Mouse (Mus musculus): Measurements from ENCODE around the gene Irs2.

Gene Irs2

GRCm38 (mm10) chr8:11008379-11008775 is at the start of gene Irs2:
TSS of gene Irs2 (minus strand) at chr8:11008458.
- no peak for DNase-seq

DNA sequence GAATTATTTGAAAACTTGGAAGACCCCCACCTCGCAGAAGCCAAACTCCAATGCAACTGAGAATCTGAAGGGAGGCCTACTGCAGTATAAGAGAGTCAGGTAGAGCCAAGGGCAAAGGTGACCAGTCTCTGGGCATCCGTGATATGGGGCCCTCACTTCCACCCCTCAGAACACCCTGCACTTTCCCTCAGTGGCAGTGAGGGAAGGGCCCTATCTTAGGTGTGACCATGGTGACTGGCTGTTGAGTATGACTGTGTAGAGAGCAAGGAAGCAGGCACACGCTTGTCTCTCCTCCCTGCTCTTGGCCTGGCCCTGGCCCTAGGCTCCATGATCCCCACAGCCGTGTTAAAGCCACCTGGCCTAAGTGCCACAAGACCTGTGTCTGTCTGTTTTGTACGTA is 48.4 kb upstream of the Irs2 start:
- no peak for DNase-seq

DNA sequence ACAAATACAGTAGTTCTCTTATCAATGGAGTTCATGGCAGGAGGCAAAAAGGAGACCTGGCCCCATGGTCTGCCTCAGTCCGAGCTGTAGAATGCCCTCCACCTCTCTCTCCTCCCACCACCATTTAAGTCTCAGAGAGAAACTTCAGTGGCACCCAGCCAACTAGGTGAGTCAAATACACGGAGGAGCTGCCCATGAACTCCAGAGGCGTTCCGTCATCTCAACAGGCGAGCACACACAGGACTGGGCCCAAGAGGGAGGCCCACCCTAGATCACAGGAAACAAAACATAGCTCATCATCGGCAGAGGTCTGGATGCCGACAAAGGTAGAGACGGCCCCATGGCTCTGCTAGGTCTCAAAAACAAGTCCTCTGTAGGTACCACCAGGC is 47.9 kb upstream of the Irs2 start:
- DNase-seq, result no peak

DNA sequence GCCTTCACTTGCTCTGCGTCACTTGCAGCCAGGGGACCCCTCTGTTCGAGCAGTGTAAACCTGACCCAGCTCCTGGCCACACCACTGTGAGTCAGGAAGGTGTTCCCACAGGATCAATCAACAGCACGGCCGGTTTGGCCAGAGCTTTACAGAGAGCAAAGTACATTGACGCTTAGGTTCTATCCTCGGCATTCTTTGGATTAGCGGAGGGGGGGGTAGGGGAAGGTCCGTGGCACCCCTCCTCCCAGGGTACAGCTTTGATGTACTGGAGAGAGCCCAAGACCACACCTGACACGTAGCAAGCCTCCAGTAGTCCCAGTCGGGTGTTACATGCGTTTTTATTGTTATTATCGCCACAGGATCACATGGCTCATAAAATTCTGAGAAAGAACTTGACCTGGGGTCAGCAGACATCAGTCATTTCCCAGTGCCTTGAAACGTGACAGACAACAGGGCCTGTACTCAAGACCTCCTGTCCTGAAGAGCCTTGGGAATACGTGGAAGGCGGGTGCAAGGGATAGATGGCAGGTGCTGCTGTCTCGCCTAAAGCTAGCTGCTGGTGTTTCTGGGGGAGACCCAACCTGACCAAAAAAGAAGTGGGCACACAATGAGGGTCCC is 47.4 kb upstream of the Irs2 start:
- DNase-seq, result peak; percentile 15 to 31

DNA sequence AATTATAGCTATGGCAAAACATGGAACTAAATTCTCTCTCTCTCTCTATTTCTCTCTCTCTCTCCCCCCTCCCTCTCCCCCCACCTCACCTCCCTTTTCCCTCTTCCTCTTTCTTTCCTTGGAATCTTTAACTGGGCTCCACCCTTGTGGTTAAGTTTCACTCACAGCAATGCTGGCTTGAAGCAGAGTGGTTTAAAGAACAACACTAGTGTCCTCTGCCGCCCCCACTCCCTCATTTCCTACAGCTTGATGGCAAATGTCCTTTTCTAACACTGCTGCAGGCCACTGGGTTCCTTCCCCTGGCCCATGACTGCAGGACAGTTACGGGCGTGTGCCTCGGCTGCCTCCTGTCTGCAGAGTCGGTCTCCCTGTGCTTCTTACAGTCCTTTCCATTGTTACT is 41.6 kb upstream of the Irs2 start:
- no peak for DNase-seq

DNA sequence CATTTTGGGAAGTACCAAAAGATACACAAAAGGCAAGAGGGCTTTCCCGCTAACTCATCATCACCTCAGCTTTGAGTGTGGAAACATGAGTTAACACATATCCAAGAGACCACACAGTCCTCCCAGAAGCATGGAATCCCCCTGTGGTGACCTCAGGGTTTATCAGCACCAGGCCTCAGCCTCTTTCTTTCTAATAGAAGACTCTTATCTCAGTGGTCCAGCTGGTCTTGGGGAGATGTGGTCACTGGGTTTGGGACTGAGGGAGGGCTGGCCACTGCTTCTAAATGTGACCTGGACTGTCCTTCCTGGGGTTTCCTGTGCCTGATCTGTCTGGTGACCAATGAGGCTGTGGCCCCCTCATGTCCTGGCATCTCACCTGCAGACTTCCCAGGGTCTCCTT is 39.6 kb upstream of the Irs2 start:
- no peak for DNase-seq

- no peak for DNase-seq
Measured at GRCm38 (mm10) chr8:11044660-11045059, 36.4 kb upstream of the Irs2 start.

DNA sequence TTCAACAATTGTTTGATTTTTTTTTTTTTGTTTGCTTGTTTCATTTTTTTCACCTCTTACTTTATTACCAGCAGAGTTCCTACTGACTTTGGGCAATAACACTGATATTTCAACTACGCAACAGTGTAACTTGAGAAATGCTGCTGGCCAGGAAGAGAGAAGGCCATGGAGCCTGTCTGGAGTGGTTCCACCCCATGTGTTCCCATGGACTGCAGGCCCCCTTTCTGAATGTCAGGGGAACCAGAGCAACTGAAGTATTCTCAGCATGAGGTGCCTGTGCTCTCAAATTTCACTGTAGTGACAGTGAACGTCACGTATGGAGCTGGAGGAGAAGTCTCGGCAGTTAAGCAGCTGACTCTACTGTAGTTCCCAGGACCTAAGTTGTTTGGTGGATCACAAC is 35.3 kb upstream of the Irs2 start:
- DNase-seq, result no peak

- no peak for DNase-seq
Measured at GRCm38 (mm10) chr8:11042872-11043587, 34.8 kb upstream of the Irs2 start.

GRCm38 (mm10) chr8:11040088-11040487 is 31.8 kb upstream of the Irs2 start:
- DNase-seq, result no peak

- DNase-seq, result no peak
Measured at GRCm38 (mm10) chr8:11038788-11039187, 30.5 kb upstream of the Irs2 start.

DNA sequence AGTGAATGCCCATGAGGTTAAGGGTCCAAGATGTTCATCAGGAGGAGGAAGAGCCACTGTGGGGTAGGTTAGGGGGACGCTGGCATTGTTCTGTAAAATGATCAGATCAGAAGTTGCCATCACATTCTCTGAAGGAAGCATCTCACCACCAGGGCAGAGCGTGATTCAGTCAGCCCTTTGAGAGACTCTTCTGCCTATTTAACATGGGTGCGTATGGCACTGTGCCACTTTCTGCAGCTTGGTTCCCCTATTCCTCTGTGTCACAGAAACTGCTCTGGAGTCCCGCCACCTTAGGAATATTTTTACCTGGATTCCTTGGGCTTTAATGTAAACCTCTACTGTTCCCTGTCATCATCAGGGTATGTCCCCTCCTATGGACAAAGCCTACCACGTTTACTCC is 30.1 kb upstream of the Irs2 start:
- DNase-seq, result no peak

DNA sequence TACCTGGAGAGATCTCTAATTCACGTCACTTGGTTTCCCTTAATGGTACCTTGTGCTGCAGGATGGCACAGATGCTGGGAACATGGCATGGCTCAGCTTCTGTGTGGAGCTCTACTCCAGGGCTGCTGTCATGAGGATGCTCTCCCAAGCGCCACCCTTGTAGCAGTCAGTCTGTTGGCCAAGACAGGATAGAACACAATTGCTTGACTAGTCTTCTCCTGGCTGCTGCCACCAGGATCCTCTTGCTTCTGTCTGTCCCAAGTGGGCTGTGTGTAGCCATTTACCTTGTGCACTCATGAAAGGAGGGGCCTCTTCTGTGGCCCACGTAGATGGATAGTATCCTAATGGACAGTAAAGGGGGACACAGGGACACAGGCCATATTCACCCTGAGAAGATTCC is 28.5 kb upstream of the Irs2 start:
- DNase-seq, result no peak

- DNase-seq, result no peak
Measured at GRCm38 (mm10) chr8:11035628-11036416, 27.6 kb upstream of the Irs2 start.

DNA sequence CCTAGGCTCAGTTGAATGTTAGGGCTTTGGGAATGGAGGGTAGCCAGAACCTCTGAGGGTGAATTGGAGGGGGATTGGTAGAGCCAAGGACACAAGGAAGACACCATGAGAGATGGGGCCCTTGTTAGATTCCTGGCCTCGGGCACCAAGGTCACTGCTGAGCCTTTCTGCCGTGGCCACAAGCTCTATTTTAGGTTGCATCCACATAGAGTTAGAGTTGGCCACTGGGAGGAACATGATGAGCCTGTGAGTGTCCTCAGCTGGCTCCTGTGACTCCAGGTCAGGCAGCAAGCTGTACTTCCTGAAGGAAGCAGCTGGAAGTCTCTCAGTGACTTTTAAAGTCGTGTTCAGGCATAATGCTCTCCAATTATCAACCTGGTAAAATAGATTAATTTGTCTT is 16.6 kb upstream of the Irs2 start:
- DNase-seq, result no peak

GRCm38 (mm10) chr8:11020949-11021572 is 12.8 kb upstream of the Irs2 start:
- no peak for DNase-seq

DNA sequence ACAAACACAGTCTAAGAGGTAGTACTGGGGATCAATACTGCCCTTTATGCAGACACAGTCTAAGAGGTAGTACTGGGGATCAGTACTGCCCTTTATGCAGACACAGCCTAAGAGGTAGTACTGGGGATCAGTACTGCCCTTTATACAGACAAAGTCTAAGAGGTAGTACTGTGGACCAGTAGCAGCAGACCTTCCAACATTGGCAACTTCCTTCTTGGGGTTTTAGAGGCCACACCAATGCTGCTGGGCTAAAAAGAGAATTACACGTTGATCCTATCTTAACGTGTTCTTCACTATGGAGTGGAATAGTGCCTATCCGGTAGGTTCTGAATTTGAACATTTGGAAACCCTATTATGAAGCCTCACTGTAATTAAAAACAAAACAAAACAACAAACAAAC is 7.4 kb upstream of the Irs2 start:
- DNase-seq, result no peak

- peak; percentile 52 to 69 for DNase-seq
Measured at GRCm38 (mm10) chr8:11013258-11013657, 5.0 kb upstream of the Irs2 start.

- no peak for DNase-seq
Measured at GRCm38 (mm10) chr8:11011787-11012485, 3.7 kb upstream of the Irs2 start.

DNA sequence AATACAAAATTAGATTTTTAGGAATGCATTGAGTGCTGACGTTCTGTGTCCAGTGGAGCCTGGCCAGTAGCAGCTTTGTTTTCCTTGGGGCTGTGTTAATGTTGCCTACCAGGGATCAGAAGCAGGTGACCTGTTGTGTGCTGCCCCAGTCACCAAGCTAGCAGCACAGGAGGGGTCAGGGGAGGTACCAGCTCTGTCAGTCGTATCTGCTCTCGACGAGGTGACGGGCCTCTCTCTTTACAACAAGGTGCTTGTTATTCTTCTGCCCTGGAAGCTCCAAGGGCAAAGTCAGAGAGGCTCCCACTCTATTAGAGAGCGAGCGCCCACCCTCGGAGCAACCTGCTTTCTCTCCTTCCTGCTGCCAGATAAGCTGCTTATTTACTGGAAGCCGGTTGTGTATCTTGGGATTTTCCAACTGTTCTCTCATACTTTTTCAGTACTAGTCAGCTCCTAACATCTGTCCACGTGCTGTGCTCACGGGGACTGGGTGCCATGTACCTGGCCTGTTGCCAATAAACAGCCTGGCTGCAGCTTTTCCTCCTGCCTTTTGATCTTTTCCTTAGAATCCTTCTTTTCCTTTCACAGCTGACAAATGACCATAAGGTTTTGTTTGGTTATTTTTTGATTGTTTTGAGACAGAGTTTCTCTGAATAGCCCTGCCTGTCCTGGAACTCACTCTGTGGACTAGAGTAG is 2.8 kb upstream of the Irs2 start:
- peak; percentile 73 for DNase-seq

DNA sequence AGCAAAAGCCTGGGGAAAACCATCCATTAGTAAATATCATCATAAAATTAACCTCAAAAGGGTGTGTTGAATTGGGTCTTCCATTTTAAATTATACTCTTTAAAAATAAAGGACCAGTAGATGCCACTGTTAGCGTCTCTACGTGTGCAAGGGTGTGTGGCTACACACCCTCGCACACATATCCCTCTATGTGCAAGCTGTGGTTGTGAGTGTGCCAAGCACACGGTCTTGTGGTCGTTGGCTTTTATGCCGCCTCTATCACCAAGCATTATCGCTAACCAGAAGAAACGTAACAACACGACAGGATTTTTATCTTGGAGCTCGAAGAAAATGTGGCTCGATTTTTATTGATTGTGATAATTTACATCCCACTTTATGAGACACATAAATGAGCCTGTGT is 2.1 kb upstream of the Irs2 start:
- no peak for DNase-seq

GRCm38 (mm10) chr8:11009431-11010071 is 1.3 kb upstream of the Irs2 start:
- DNase-seq, result peak; percentile 69 to 73
